Mouse (Mus musculus) intestine, embryonic 16.5 days (tissue): ENCODE data around the gene Ccdc113. TPM values are rescaled to one million over a fixed set of nuclear protein-coding genes. Genes with fewer than 3 reads are reported as not detected.

Source experiments
- ATAC-seq: fragments of 200-750 bp; cut with Nextera tagmentation; 2 replicates; pipeline ENCODE4 v1.8.0; 2017; ENCODE audit warnings: moderate TSS enrichment, moderate library complexity
- H3K27ac ChIP-seq: fragments of 300-500 bp; sonication (generic); 2 replicates; pipeline ENCODE4 v1.5.1; 2014; ENCODE audit warnings: mild to moderate bottlenecking, low read length
- H3K27me3 ChIP-seq: fragments of 300-500 bp; sonication (generic); replicated peaks from 2 replicates; pipeline ENCODE4 v1.6.1; 2014; ENCODE audit warnings: low read length, control low read depth, mixed read lengths; ENCODE audit not compliant: control insufficient read depth, insufficient read depth
- H3K36me3 ChIP-seq: fragments of 300-500 bp; sonication (generic); 2 replicates; pipeline ENCODE4 v1.6.1; 2014; ENCODE audit warnings: low read length, control low read depth; ENCODE audit not compliant: control insufficient read depth, insufficient read depth
- H3K4me1 ChIP-seq: fragments of 300-500 bp; sonication (generic); 2 replicates; pipeline ENCODE4 v1.6.1; 2014; ENCODE audit warnings: low read length, control low read depth, mixed read lengths; ENCODE audit not compliant: control insufficient read depth, insufficient read depth
- H3K4me2 ChIP-seq: fragments of 300-500 bp; sonication (generic); 2 replicates; pipeline ENCODE4 v1.6.1; 2014; ENCODE audit warnings: low read depth, low read length, control low read depth
- H3K4me3 ChIP-seq: fragments of 300-500 bp; sonication (generic); 2 replicates; pipeline ENCODE4 v1.5.1; 2014; ENCODE audit warnings: mild to moderate bottlenecking, low read length
- H3K9ac ChIP-seq: fragments of 300-500 bp; sonication (generic); 2 replicates; pipeline ENCODE4 v1.6.1; 2014; ENCODE audit warnings: low read depth, low read length
- H3K9me3 ChIP-seq: fragments of 300-500 bp; sonication (generic); 2 replicates; pipeline ENCODE4 v1.6.1; 2016; ENCODE audit warnings: low read length, control low read depth; ENCODE audit not compliant: control insufficient read depth
- WGBS: fragments of 180-500 bp; shearing (Covaris S2); extraction: QIAGEN DNeasy Blood & Tissue Kit; methylation state at CpG from one replicate; pipeline ENCODE4 v1.1.7; 2014; 5-methylcytosine and 5-hydroxymethylcytosine counted together
- polyA plus RNA-seq: library from polyadenylated mRNA; unstranded; fragments of >200 nt; fragmentation: Nextera tagmentation; extraction: Ambion mirVana; gene quantifications from 2 replicates; pipeline ENCODE4 v1.2.1, GENCODE M21; 2015

Ccdc113 gene
- polyA plus RNA-seq, 1 experiment from 2014 or later, result not detected

- Histone ChIP-seq H3K9ac (no peak overlapping the region), H3K4me3 (no peak overlapping the region), H3K4me1 (no peaks in the 10 kb centered on the region), H3K9me3 (no peaks in the 10 kb centered on the region), H3K27me3 (no peaks in the 10 kb centered on the region), H3K4me2 (no peak overlapping the region), H3K36me3 (no peaks in the 10 kb centered on the region), H3K27ac (no peak overlapping the region)
- no peak for ATAC-seq
- WGBS, result 73% methylated on average over 4 of the region's 4 CpGs
Observed at GRCm38 (mm10) chr8:95499266-95500064, 34.4 kb upstream of the Ccdc113 start.

- no peak overlapping the region for H3K9ac ChIP-seq
- no peaks in the 10 kb centered on the region for H3K36me3 ChIP-seq
- H3K4me3 ChIP-seq, result no peak overlapping the region
- H3K27ac ChIP-seq, result no peak overlapping the region
- no peaks in the 10 kb centered on the region for H3K4me1 ChIP-seq
- 97% methylated on average over 5 of the region's 5 CpGs for WGBS
- no peak overlapping the region for H3K4me2 ChIP-seq
- no peaks in the 10 kb centered on the region for H3K9me3 ChIP-seq
- no peaks in the 10 kb centered on the region for H3K27me3 ChIP-seq
- no peak for ATAC-seq
Observed at GRCm38 (mm10) chr8:95500436-95500835, 33.4 kb upstream of the Ccdc113 start.

GRCm38 (mm10) chr8:95502431-95502830 is 31.5 kb upstream of the Ccdc113 start:
- 71% methylated on average over 7 of the region's 7 CpGs for WGBS
- no peak for ATAC-seq

GRCm38 (mm10) chr8:95504835-95505234 is 29.1 kb upstream of the Ccdc113 start:
- Histone ChIP-seq H3K4me1 (no peaks in the 10 kb centered on the region), H3K9me3 (no peaks in the 10 kb centered on the region), H3K36me3 (no peaks in the 10 kb centered on the region), H3K27ac (no peak overlapping the region), H3K4me3 (no peak overlapping the region), H3K27me3 (no peaks in the 10 kb centered on the region), H3K4me2 (no peak overlapping the region), H3K9ac (no peak overlapping the region)
- ATAC-seq, result no peak
- 74% methylated on average over 5 of the region's 5 CpGs for WGBS

More at GRCm38 (mm10) chr8:95502431-95502830, 31.5 kb upstream of the Ccdc113 start:
- Histone ChIP-seq H3K9ac (no peak overlapping the region), H3K4me1 (no peaks in the 10 kb centered on the region), H3K4me2 (no peak overlapping the region), H3K27me3 (no peaks in the 10 kb centered on the region), H3K9me3 (no peaks in the 10 kb centered on the region), H3K27ac (no peak overlapping the region), H3K4me3 (no peak overlapping the region), H3K36me3 (no peaks in the 10 kb centered on the region)

- H3K27me3 ChIP-seq, result no peaks in the 10 kb centered on the region
- H3K4me2 ChIP-seq, result no peak overlapping the region
- no peak overlapping the region for H3K9ac ChIP-seq
- ATAC-seq, result no peak
- H3K36me3 ChIP-seq, result no peaks in the 10 kb centered on the region
- 75% methylated on average over 3 of the region's 3 CpGs for WGBS
- no peak overlapping the region for H3K4me3 ChIP-seq
- H3K27ac ChIP-seq, result no peak overlapping the region
- H3K9me3 ChIP-seq, result no peaks in the 10 kb centered on the region
- H3K4me1 ChIP-seq, result no peaks in the 10 kb centered on the region
Observed at GRCm38 (mm10) chr8:95505606-95506005, 28.3 kb upstream of the Ccdc113 start.

GRCm38 (mm10) chr8:95506245-95506644 is 27.6 kb upstream of the Ccdc113 start:
- no peak overlapping the region for H3K9ac ChIP-seq
- H3K27me3 ChIP-seq, result no peaks in the 10 kb centered on the region
- no peaks in the 10 kb centered on the region for H3K9me3 ChIP-seq
- ATAC-seq, result no peak
- no peaks in the 10 kb centered on the region for H3K36me3 ChIP-seq
- no peak overlapping the region for H3K4me3 ChIP-seq
- H3K27ac ChIP-seq, result no peak overlapping the region
- H3K4me1 ChIP-seq, result no peaks in the 10 kb centered on the region
- H3K4me2 ChIP-seq, result no peak overlapping the region
- WGBS, result 72% methylated on average over 5 of the region's 5 CpGs

- H3K4me1 ChIP-seq, result no peaks in the 10 kb centered on the region
- no peak for ATAC-seq
- no peaks in the 10 kb centered on the region for H3K27me3 ChIP-seq
- WGBS, result 60% methylated on average over 4 of the region's 4 CpGs
- H3K4me2 ChIP-seq, result no peak overlapping the region
- no peak overlapping the region for H3K9ac ChIP-seq
- H3K27ac ChIP-seq, result no peak overlapping the region
- no peak overlapping the region for H3K4me3 ChIP-seq
- H3K36me3 ChIP-seq, result no peaks in the 10 kb centered on the region
- no peaks in the 10 kb centered on the region for H3K9me3 ChIP-seq
Observed at GRCm38 (mm10) chr8:95512257-95512656, 21.6 kb upstream of the Ccdc113 start.

- WGBS, result 64% methylated on average over 4 of the region's 4 CpGs
- Histone ChIP-seq H3K4me1 (no peaks in the 10 kb centered on the region), H3K9me3 (no peaks in the 10 kb centered on the region), H3K9ac (no peak overlapping the region), H3K27me3 (no peaks in the 10 kb centered on the region), H3K36me3 (no peaks in the 10 kb centered on the region), H3K4me3 (no peak overlapping the region), H3K4me2 (no peak overlapping the region), H3K27ac (no peak overlapping the region)
- no peak for ATAC-seq
Observed at GRCm38 (mm10) chr8:95513219-95513618, 20.7 kb upstream of the Ccdc113 start.

- H3K4me2 ChIP-seq, result no peak overlapping the region
- H3K27me3 ChIP-seq, result no peaks in the 10 kb centered on the region
- no peak overlapping the region for H3K9ac ChIP-seq
- ATAC-seq, result no peak
- H3K4me1 ChIP-seq, result no peaks in the 10 kb centered on the region
- H3K9me3 ChIP-seq, result no peaks in the 10 kb centered on the region
- WGBS, result 88% methylated on average over 6 of the region's 6 CpGs
- no peaks in the 10 kb centered on the region for H3K36me3 ChIP-seq
- H3K4me3 ChIP-seq, result no peak overlapping the region
- H3K27ac ChIP-seq, result no peak overlapping the region
Observed at GRCm38 (mm10) chr8:95516928-95517327, 17.0 kb upstream of the Ccdc113 start.

- H3K9ac ChIP-seq, result no peak overlapping the region
- no peak overlapping the region for H3K4me3 ChIP-seq
- H3K9me3 ChIP-seq, result 0 out of 2 replicates have a peak, but pooled peaks cover 5% of the 10 kb centered on the region
- no peaks in the 10 kb centered on the region for H3K27me3 ChIP-seq
- H3K36me3 ChIP-seq, result no peaks in the 10 kb centered on the region
- 92% methylated on average over 4 of the region's 4 CpGs for WGBS
- ATAC-seq, result no peak
- H3K4me1 ChIP-seq, result no peaks in the 10 kb centered on the region
- no peak overlapping the region for H3K27ac ChIP-seq
- H3K4me2 ChIP-seq, result no peak overlapping the region
Observed at GRCm38 (mm10) chr8:95523991-95524390, 9.9 kb upstream of the Ccdc113 start.
